Mouse (Mus musculus) left cerebral cortex, postnatal 14 days (tissue): ENCODE measurements at regions not wholly inside any gene's neighbourhood (a gene's known extent, or its start where the extent isn't known, plus 50 kb on each side); places are given as distances from the start of the nearest gene placed in this dataset.

Experiments
- DNase-seq, 2 experiments: peaks; one replicate each; pipeline ENCODE4 v3.0.0; 2021 to 2022; ENCODE audit warnings: low spot score in 2 of 2, mixed read lengths in 1 of 2
- intact Hi-C: fragments of 180-260 bp; cut with DNase I; formaldehyde crosslinking; loops from one replicate; pipeline ENCODE4 v1.15.1; 2025

- DNase-seq = peak; percentile 26 to 66
- intact Hi-C loops = no loop called here
Observed at GRCm38 (mm10) chr11:55974224-55974875, 66.5 kb downstream of the Nmur2 start.

GRCm38 (mm10) chr11:55966580-55966979 lies 74.2 kb downstream of the Nmur2 start:
- intact Hi-C loops = no loop called here
- DNase-seq = no peak

GRCm38 (mm10) chr11:55958372-55958771 lies 82.4 kb downstream of the Nmur2 start:
- peak; percentile 40 to 41 for DNase-seq
- intact Hi-C loops = no loop called here

GRCm38 (mm10) chr11:55957355-55957754 lies 83.5 kb downstream of the Nmur2 start:
- intact Hi-C loops = no loop called here
- DNase-seq = no peak

- intact Hi-C loops = no loop called here
- DNase-seq = no peak
Observed at GRCm38 (mm10) chr11:55953696-55954095, 87.1 kb downstream of the Nmur2 start.

- intact Hi-C loops = no loop called here
- DNase-seq = no peak
Observed at GRCm38 (mm10) chr11:55949596-55949995, 91.2 kb downstream of the Nmur2 start.

GRCm38 (mm10) chr11:55946629-55947240 lies 94.1 kb downstream of the Nmur2 start:
- intact Hi-C loops = no loop called here
- no peak for DNase-seq

- intact Hi-C loops = no loop called here
- no peak for DNase-seq
Observed at GRCm38 (mm10) chr11:55946028-55946427, 94.8 kb downstream of the Nmur2 start.

- no peak for DNase-seq
- intact Hi-C loops = no loop called here
Observed at GRCm38 (mm10) chr11:55939983-55940382, 100.8 kb downstream of the Nmur2 start.

- DNase-seq = no peak
- intact Hi-C loops = loop anchor here (10.0 kb wide), 2 partner anchors 352 to 412 kb away; no protein-coding TSS in a partner anchor
Observed at GRCm38 (mm10) chr11:55926366-55926765, 114.4 kb downstream of the Nmur2 start.

GRCm38 (mm10) chr11:55919066-55919465 lies 121.7 kb downstream of the Nmur2 start:
- no peak for DNase-seq
- intact Hi-C loops = no loop called here

GRCm38 (mm10) chr11:55918411-55918810 lies 122.4 kb downstream of the Nmur2 start:
- intact Hi-C loops = no loop called here
- no peak for DNase-seq

GRCm38 (mm10) chr11:55897506-55897905 lies 143.3 kb downstream of the Nmur2 start:
- DNase-seq = no peak
- intact Hi-C loops = no loop called here

GRCm38 (mm10) chr11:55890161-55890560 lies 150.6 kb downstream of the Nmur2 start:
- intact Hi-C loops = no loop called here

GRCm38 (mm10) chr11:55878631-55879030 lies 162.2 kb downstream of the Nmur2 start:
- intact Hi-C loops = no loop called here
- DNase-seq = no peak

More at GRCm38 (mm10) chr11:55890161-55890560, 150.6 kb downstream of the Nmur2 start:
- DNase-seq = no peak

GRCm38 (mm10) chr11:55867141-55867540 lies 173.7 kb downstream of the Nmur2 start:
- intact Hi-C loops = no loop called here

GRCm38 (mm10) chr11:55859230-55859629 lies 181.6 kb downstream of the Nmur2 start:
- intact Hi-C loops = no loop called here
- DNase-seq = no peak

More at GRCm38 (mm10) chr11:55867141-55867540, 173.7 kb downstream of the Nmur2 start:
- DNase-seq = no peak

- DNase-seq = no peak
- intact Hi-C loops = no loop called here
Observed at GRCm38 (mm10) chr11:55820479-55820878, 212.5 kb upstream of the Glra1 start.

- DNase-seq = no peak
- intact Hi-C loops = no loop called here
Observed at GRCm38 (mm10) chr11:55816566-55816965, 208.6 kb upstream of the Glra1 start.

GRCm38 (mm10) chr11:55810685-55811084 lies 202.7 kb upstream of the Glra1 start:
- intact Hi-C loops = no loop called here

GRCm38 (mm10) chr11:55791195-55791865 lies 183.3 kb upstream of the Glra1 start:
- intact Hi-C loops = no loop called here
- peak; percentile 6 to 77 for DNase-seq

More at GRCm38 (mm10) chr11:55810685-55811084, 202.7 kb upstream of the Glra1 start:
- DNase-seq = no peak
